Mouse (Mus musculus): Measurements from ENCODE around the gene Epn3. TPM values are rescaled to one million over a fixed set of nuclear protein-coding genes. Genes with fewer than 3 reads are reported as not detected.

Gene Epn3
- polyA plus RNA-seq, 1 experiment from 2014 or later, result 0.78 TPM

DNA sequence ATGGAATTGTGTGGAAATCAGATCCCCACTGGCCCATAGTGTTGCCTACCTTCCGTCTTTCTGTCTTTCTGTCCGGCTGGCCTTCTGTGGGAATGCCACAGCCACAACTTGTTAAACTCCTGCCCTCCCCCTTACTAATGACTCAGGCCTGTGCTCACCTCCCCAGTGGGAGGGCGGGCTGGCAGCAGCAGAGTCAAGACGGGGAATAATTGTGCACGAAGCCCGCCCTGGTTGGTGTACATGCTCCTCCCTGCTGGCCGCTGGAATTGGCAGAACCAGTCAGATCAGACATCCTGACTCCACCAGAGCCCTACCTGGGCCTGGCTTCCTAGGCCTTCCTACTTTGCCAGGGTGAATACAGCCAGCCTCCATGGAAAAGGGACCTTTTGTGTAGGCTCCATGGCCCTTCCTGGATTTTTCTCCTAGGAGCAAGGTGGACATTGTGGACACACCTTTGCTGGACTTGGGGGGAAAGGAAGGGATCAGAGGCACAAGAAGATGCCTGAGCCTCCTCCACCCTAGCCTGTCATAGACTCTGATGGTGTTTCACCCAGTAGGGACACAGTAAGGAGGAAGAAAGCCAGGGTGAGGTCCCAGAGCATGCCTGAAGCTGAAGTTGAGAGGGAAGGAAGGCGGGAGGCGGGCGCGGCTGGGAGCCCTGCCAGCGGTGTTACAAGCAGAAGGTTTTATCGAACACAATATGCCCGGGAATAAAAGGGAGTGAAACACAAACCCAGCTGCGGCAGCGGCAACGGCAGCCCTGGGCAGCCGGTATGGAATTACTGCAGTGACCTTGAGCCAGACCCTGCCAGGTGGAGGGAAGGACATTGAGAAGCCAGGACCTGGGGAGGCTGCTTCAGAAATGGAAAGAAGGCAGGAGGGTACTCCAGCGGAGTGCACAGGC, 1.4 kb downstream of the Epn3 start:
- DNase-seq (ENCODE audit: low spot score), result no peak

GRCm38 (mm10) chr11:94495415-94495814, 4.4 kb downstream of the Epn3 start:
- DNase-seq (ENCODE audit: low spot score), result no peak

- no peak for DNase-seq (ENCODE audit: low spot score)
Measured at GRCm38 (mm10) chr11:94491749-94492099, 8.1 kb downstream of the Epn3 start.

- DNase-seq (ENCODE audit: low spot score), result peak; percentile 18
Measured at GRCm38 (mm10) chr11:94491035-94491748, 8.6 kb downstream of the Epn3 start.

- no peak for DNase-seq (ENCODE audit: low spot score)
Measured at GRCm38 (mm10) chr11:94489745-94490144, 10.0 kb downstream of the Epn3 start.

DNA sequence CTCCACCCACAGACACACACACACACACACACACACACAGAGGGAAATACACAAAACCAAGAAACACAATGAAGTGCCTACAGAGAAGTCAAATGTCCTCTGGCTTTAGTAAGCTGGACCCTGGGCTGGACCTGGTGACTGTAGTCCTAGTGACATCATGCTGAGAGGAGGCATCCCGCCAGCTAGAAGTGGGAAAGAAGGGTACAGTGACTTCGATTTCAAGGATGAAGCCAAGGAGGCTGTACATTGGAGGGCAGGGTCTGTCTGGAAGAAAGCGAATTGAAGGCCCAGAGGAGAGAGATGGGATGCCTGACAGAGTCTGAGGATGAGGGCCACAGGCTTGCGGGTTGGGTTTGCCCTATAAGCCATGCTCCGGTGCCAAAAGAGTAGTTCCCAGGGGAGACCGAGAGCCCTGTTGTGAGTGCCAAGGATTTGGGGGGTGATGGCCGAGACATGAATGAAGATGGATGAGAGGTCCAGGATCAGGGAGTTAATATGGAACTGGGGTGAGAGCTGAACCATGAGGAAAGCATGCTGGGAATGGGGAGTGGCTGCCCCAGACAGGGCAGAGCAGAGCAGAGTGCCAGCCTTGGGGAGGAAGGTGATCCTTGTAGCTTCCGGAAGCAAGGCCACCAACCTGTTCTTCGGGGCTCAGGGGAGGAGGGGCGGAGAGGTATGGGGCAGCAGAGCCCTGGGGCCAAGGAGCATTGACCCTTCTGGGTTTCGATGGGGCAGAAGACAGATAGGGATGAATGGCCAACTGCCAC, 10.8 kb downstream of the Epn3 start:
- DNase-seq (ENCODE audit: low spot score), result no peak

DNA sequence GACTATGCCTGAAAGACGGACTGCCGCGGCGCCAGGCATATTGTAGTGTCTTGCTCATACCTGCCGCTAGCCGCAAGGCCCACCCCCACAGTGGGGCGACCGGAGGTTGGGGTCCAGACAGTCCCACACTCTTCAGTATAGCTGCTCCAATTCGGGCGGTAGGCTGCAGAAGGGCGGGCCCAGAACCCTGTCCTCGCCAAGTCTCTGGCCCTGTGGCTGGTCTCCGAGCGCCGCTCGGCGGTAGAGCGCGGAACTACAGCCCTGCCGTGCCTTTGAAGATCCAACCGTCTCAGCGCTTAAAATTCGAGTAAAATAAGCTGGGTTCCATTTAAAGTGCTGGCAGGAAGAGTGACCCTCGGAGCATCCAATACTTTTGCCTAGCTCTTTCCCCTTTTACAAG, 13.8 kb downstream of the Epn3 start, which contains the start of gene Spata20:
Gene Spata20 (minus strand): TSS at position 179 of the 400 bp plus-strand sequence.
- peak; percentile 79 for DNase-seq (ENCODE audit: low spot score)

DNA sequence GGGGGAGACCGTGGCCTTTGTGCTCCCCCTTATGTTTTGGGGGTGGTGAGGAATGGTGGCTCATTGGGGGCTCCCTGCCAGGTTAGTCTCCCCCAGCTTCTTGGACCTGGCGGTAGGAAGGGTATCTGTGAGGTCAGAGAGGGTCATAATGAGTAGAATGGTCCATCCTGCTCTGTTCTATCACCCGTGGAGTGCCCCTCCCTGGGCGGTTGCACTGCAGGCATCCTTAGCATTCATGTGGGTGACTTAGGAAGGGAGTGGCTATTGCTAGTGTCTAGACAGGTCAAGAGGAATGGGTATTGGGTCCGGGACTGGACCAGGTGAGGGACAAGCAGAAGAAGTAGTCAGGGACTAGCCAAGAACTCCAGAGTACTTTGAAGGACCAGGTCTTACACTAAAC, 14.6 kb downstream of the Epn3 start:
- DNase-seq (ENCODE audit: low spot score), result no peak

- DNase-seq (ENCODE audit: low spot score), result no peak
Measured at GRCm38 (mm10) chr11:94484636-94485035, 15.1 kb downstream of the Epn3 start.

DNA sequence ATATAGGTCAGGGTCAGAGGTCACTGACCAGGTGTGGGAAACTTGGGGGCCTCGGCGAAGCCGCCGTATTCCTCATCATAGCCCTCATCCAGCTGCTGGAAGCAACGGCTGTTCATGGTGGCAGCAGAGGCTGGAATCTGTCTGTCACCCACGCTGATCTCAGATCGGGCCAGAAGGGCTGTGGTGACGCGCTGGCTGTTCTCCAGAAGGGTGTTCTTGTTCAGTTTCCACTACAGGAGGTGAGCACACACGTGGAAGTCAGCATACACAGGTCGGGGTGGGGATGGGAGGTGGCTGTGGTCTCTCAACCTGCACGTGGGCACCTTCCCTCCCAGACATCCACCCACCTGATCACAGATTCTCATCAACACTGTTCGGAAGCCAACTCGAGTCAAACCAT, 15.9 kb downstream of the Epn3 start:
- no peak for DNase-seq (ENCODE audit: low spot score)

GRCm38 (mm10) chr11:94483436-94483835, 16.3 kb downstream of the Epn3 start:
- DNase-seq (ENCODE audit: low spot score), result no peak

GRCm38 (mm10) chr11:94482738-94483137, 17.0 kb downstream of the Epn3 start:
- DNase-seq (ENCODE audit: low spot score), result no peak

DNA sequence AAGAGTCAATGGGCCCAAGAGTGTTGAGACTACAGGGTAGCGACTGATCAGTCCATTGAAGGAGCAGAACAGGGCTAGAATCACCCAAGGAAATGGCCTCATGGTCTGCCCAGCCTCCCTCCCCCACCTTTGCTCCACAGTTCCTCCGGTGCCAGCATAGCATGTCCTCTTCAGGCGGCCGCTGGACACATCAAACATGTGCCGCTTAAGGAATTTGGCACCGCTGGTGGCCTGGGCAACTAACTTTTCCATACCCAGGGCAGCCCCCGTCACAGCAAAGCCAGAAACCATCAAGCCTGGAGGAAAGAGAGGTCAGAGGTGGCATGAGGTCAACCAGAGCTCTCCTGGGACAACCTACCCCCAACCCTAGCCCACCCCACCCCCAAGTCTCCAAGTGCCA, 17.8 kb downstream of the Epn3 start:
- DNase-seq (ENCODE audit: low spot score), result no peak

- no peak for DNase-seq (ENCODE audit: low spot score)
Measured at GRCm38 (mm10) chr11:94480382-94480781, 19.4 kb downstream of the Epn3 start.

DNA sequence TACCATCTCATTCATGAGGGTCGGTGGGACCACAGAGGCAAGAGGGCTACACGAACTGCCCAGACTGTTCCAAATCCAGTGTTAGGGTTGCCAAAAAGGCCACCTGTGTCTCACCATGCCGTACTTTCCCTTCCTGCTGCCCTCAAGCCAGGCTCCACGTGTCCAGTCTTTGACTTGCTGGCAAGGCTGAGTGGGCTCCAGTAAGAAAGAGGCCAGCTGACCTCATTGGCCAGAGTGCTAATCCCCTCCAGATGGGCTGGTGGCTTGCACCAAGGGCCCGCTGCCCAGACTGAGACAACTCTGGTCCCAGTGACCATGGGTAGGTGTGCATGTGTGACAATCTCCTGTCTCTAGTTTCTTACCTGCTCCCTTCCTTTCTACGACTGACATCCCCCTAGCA, 22.1 kb downstream of the Epn3 start:
- DNase-seq (ENCODE audit: low spot score), result no peak

- DNase-seq (ENCODE audit: low spot score), result no peak
Measured at GRCm38 (mm10) chr11:94475722-94476121, 24.1 kb downstream of the Epn3 start.

GRCm38 (mm10) chr11:94474544-94474910, 25.2 kb downstream of the Epn3 start:
- DNase-seq (ENCODE audit: low spot score), result no peak

DNA sequence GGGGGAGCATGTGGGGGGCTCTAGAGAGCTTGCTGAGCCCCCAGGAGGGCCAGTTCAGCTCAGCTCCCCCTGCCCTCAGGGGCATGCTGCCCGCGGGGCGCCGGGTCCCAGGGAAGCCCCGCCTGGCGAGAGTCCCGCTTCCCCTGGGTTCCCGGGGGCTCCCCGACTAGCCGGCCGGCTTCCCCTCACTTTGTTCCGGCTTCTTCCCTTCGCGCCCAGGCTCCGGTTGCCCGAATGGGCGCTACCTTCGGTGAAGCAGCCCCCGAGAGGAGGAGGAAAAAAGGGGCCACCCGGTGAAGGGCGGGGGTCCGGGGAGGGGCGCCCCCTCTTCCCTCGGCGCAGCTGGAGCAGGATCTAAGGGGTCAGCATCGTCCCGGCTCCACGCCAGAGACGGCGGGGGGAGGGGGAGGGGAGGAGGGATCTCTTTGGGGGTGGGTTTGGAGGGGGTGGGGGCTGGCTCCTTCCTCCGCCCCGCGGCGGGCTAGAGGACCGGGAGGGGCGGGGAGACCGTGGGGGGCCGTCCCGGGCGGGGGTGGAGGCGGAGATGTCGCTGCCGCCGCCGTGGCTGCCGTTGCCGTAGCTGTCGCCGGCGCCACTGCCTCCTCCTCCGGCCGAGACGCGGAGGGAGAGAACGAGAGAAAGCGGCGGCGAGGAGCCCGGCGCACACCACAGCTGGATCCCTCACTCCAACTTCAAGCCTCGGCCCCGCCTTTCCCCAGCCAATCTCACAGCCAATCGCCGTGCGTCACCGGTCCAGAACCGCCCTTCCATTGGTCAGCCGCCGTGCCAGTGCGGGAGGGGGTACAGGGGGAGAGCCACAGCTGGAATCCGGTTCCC, 25.8 kb downstream of the Epn3 start, which contains the start of gene Cacna1g:
Gene Cacna1g (minus strand): TSS at position 492 of the 837 bp plus-strand sequence.
- DNase-seq (ENCODE audit: low spot score), result peak; percentile 76

GRCm38 (mm10) chr11:94472916-94473706, 26.7 kb downstream of the Epn3 start:
- no peak for DNase-seq (ENCODE audit: low spot score)

DNA sequence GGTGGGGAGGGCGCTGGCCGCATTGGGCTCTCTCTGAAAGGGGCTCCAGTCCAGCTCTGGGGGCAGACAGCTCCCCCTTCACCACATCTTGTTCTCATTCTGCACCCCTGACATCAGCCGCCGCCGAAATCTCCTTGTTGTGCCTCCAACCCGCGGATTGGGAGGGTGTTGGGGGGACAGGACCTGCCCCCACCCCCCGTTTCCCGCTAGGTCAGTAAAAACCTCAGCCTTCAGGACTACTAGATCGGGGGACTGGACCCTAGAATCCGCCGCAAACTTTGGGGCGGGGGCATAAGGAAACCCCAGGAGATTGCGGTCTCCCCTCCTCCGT, 27.2 kb downstream of the Epn3 start:
- no peak for DNase-seq (ENCODE audit: low spot score)
